Mouse (Mus musculus): ENCODE measurements around the gene Arid5b.

DNA sequence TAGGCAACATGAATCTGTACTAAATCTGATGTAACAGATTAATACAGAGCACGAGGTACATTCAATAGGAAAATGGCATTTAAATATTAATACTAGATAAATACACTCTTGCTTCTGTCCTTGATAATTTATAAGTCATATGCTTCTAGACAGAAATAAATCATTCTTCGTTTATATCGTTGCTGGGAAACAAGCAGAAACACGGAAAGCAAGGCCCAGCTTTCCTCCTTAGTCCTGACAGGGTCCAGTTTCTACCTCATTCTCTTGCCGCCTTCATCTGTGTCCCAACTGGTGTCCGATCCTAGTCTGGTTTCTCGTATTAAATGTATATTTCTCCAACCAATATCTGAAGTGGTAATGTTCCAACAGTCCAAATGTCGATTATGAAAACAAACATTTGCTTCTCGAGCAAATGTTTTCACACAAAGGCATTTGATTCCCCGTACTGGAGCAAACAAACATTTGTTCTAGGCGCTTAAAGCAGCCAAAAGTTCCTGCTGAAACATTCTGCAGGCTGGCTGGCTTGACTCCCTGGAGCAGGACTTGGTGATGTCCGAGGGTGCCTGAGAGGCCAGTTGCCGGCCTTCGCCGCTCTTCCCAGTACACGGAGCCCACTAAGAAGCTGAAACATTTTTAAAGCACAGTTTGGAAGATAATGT lies 217.8 kb downstream of the Arid5b start:
- TF ChIP-seq EP300 (IDR thresholded peaks at IDR 0.05; ENCODE audit: low read depth): no peak
- no peak for TF ChIP-seq CTCF (IDR thresholded peaks at IDR 0.05; ENCODE audit: low read depth)

Measured in heart, postnatal 0 days (tissue).